Mouse (Mus musculus) intestine, embryonic 15.5 days (tissue): ENCODE data around the gene Ctdsp1. TPM values are rescaled to one million over a fixed set of nuclear protein-coding genes. Genes with fewer than 3 reads are reported as not detected.

Experiments used
- ATAC-seq: fragments of 200-750 bp; cut with Nextera tagmentation; 2 replicates; pipeline ENCODE4 v1.8.0; 2017; ENCODE audit warnings: moderate TSS enrichment, moderate library complexity
- H3K27ac ChIP-seq: fragments of 300-500 bp; sonication (generic); 2 replicates; pipeline ENCODE4 v1.5.1; 2015; ENCODE audit warnings: mild to moderate bottlenecking, inconsistent platforms
- H3K27me3 ChIP-seq: fragments of 300-500 bp; sonication (generic); replicated peaks from 2 replicates; pipeline ENCODE4 v1.6.1; 2015; ENCODE audit warnings: inconsistent platforms
- H3K36me3 ChIP-seq: fragments of 300-500 bp; sonication (generic); 2 replicates; pipeline ENCODE4 v1.6.1; 2015; ENCODE audit warnings: inconsistent platforms
- H3K4me1 ChIP-seq: fragments of 300-500 bp; sonication (generic); replicated peaks from 2 replicates; pipeline ENCODE4 v1.6.1; 2015; ENCODE audit warnings: inconsistent platforms
- H3K4me2 ChIP-seq: fragments of 300-500 bp; sonication (generic); replicated peaks from 2 replicates; pipeline ENCODE4 v1.6.1; 2015; ENCODE audit warnings: mild to moderate bottlenecking, inconsistent platforms
- H3K4me3 ChIP-seq: fragments of 300-500 bp; sonication (generic); replicated peaks from 2 replicates; pipeline ENCODE4 v1.5.1; 2015; ENCODE audit warnings: inconsistent platforms
- H3K9ac ChIP-seq: fragments of 300-500 bp; sonication (generic); 2 replicates; pipeline ENCODE4 v1.6.1; 2015; ENCODE audit warnings: inconsistent platforms
- H3K9me3 ChIP-seq: fragments of 300-500 bp; sonication (generic); 2 replicates; pipeline ENCODE4 v1.6.1; 2016; ENCODE audit warnings: inconsistent platforms
- WGBS: fragments of 180-500 bp; shearing (Covaris S2); methylation state at CpG from one replicate; pipeline ENCODE4 v1.1.7; 2015; 5-methylcytosine and 5-hydroxymethylcytosine counted together
- polyA plus RNA-seq: library from polyadenylated mRNA; unstranded; fragments of >200 nt; fragmentation: Nextera tagmentation; extraction: Ambion mirVana; gene quantifications from 2 replicates; pipeline ENCODE4 v1.2.1, GENCODE M21; 2015

Ctdsp1 gene
- polyA plus RNA-seq, 1 experiment from 2014 or later = 75.4 TPM

DNA sequence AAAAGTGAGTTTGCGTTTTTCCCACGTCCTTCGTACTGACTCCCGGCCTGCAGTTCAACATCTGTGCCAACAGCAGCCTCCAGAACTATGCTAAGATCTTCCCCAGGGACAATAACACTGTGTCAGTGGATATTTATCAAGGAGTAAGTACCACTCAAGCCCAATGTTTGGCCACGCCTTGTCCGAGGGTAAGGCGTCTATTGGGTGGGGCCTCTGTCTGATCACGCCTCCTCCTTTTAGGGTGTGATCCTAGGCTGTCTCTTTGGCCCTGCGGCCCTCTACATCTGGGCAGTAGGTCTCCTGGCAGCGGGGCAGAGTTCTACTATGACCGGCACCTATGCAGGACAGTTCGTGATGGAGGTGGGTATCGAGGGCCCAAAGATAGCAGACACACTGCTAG is 7.9 kb upstream of the Ctdsp1 start:
- no peak for ATAC-seq
- Histone ChIP-seq H3K9me3 (no peaks in the 10 kb centered on the region), H3K36me3 (no peaks in the 10 kb centered on the region)

DNA sequence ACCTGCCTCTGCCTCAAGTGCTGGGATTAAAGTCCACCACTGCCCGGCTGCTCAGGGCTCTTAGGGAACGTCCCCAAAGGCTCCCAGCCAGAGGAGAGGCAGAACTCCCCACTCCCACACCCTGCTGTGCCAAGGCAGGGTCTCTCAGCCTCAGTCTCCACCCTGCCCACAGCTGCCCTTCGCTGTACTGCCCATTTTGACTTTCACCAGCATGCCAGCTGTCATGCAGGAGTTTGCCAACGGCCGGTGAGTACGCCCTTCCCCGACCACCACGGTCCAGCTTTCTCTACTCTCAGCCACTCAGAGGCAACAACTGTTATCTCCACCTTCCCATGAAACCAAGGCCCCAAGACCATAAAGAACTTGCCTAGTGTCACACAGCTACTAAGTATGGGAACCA is 6.8 kb upstream of the Ctdsp1 start:
- Histone ChIP-seq H3K36me3 (no peaks in the 10 kb centered on the region), H3K9ac (no peak overlapping the region), H3K4me2 (no peak overlapping the region), H3K4me1 (peaks cover 21% of the 10 kb centered on the region), H3K4me3 (no peak overlapping the region), H3K9me3 (no peaks in the 10 kb centered on the region), H3K27ac (no peak overlapping the region), H3K27me3 (no peaks in the 10 kb centered on the region)
- 87% methylated on average over 8 of the region's 8 CpGs for WGBS
- no peak for ATAC-seq

More for the DNA sequence above, 7.9 kb upstream of the Ctdsp1 start:
- 72% methylated on average over 13 of the region's 13 CpGs for WGBS
- Histone ChIP-seq H3K4me1 (peaks cover 13% of the 10 kb centered on the region; the same call in 1 of the 2 replicates), H3K4me3 (no peak overlapping the region), H3K9ac (no peak overlapping the region), H3K4me2 (no peak overlapping the region), H3K27me3 (no peaks in the 10 kb centered on the region), H3K27ac (no peak overlapping the region)

DNA sequence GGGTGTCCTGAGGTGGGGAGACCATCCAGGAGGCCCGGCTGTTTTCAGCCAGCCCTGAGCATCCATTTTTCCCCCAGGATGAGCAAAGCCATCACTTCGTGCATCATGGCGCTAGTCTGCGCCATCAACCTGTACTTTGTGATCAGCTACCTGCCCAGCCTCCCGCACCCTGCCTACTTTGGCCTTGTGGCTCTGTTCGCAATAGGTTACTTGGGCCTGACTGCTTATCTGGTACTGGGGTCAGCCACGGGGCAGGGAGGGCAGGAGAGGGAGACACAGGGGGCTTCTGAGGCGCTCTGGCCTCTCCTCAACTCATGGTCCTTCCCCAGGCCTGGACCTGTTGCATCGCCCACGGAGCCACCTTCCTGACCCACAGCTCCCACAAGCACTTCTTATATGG is 6.2 kb upstream of the Ctdsp1 start:
- peaks cover 25% of the 10 kb centered on the region for H3K4me1 ChIP-seq
- no peak overlapping the region for H3K4me2 ChIP-seq
- H3K27ac ChIP-seq = no peak overlapping the region
- 90% methylated on average over 10 of the region's 10 CpGs for WGBS
- no peak overlapping the region for H3K4me3 ChIP-seq
- H3K9me3 ChIP-seq = no peaks in the 10 kb centered on the region
- no peak for ATAC-seq
- no peaks in the 10 kb centered on the region for H3K36me3 ChIP-seq
- H3K9ac ChIP-seq = no peak overlapping the region
- no peaks in the 10 kb centered on the region for H3K27me3 ChIP-seq

GRCm38 (mm10) chr1:74385531-74385930 is 5.8 kb upstream of the Ctdsp1 start:
- Histone ChIP-seq H3K9me3 (no peaks in the 10 kb centered on the region), H3K27ac (no peak overlapping the region), H3K36me3 (no peaks in the 10 kb centered on the region), H3K4me3 (no peak overlapping the region), H3K4me2 (no peak overlapping the region), H3K4me1 (peaks cover 30% of the 10 kb centered on the region), H3K27me3 (no peaks in the 10 kb centered on the region), H3K9ac (no peak overlapping the region)
- WGBS = 84% methylated on average over 8 of the region's 8 CpGs
- no peak for ATAC-seq

- H3K27me3 ChIP-seq = no peaks in the 10 kb centered on the region
- no peaks in the 10 kb centered on the region for H3K9me3 ChIP-seq
- peaks cover 34% of the 10 kb centered on the region for H3K4me1 ChIP-seq
- no peak for ATAC-seq
- peak overlapping the region; percentile 81 for H3K4me2 ChIP-seq
- H3K9ac ChIP-seq = peak overlapping the region; percentile 69
- H3K27ac ChIP-seq = peak overlapping the region; percentile 100
- peak overlapping the region; percentile 51 for H3K4me3 ChIP-seq
- 54% methylated on average over 7 of the region's 10 CpGs for WGBS
- no peaks in the 10 kb centered on the region for H3K36me3 ChIP-seq
Observed at GRCm38 (mm10) chr1:74386363-74386713, 5.0 kb upstream of the Ctdsp1 start.

GRCm38 (mm10) chr1:74386714-74387385 is 4.5 kb upstream of the Ctdsp1 start:
- under 1% methylated on average over 26 of the region's 26 CpGs for WGBS
- Histone ChIP-seq H3K4me3 (peak overlapping the region; percentile 51), H3K9ac (peak overlapping the region; percentile 69), H3K9me3 (no peaks in the 10 kb centered on the region), H3K36me3 (no peaks in the 10 kb centered on the region), H3K4me2 (peak overlapping the region; percentile 81), H3K27me3 (no peaks in the 10 kb centered on the region), H3K4me1 (peaks cover 34% of the 10 kb centered on the region), H3K27ac (peak overlapping the region; percentile 100)
- peak; percentile 82 for ATAC-seq

DNA sequence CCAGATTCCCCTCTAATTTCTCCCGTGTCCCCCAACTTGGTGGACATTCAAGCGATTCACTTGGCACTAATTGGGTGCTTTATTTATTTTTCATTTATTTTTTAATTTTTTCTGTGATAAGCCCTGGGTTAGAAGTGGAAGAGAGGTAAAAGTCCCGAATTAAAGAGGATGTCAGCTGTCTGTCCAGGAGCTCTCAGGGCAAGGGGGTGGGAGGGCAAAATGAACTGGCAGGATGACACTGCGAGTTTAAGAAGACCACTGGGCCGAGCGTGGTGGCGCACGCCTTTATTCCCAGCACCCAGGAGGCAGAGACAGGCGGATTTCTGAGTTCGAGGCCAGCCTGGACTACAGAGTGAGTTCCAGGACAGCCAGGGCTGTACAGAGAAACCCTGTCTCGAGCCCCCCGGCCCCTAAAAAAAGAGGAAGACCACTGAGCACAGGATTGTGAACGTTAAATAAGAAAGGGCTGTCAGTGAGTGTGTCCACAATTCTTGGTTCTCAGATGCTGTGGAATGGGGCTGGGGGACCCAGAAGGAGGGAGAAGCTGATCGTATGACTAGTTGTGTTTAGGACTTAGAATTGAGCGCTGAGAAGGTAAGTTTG is 3.8 kb upstream of the Ctdsp1 start:
- Histone ChIP-seq H3K27ac (peak overlapping the region; percentile 100), H3K27me3 (no peaks in the 10 kb centered on the region), H3K4me1 (peaks cover 34% of the 10 kb centered on the region), H3K9me3 (no peaks in the 10 kb centered on the region), H3K36me3 (no peaks in the 10 kb centered on the region), H3K4me2 (peak overlapping the region; percentile 81), H3K4me3 (peak overlapping the region; percentile 51), H3K9ac (peak overlapping the region; percentile 69; the same call in 1 of the 2 replicates)
- ATAC-seq = no peak
- WGBS = 55% methylated on average over 15 of the region's 15 CpGs

GRCm38 (mm10) chr1:74388398-74388920 is 2.9 kb upstream of the Ctdsp1 start:
- peaks cover 43% of the 10 kb centered on the region for H3K4me1 ChIP-seq
- H3K9ac ChIP-seq = no peak overlapping the region
- H3K36me3 ChIP-seq = no peaks in the 10 kb centered on the region
- 0 out of 2 replicates have a peak overlapping the region, but pooled peaks have one; percentile 100 for H3K27ac ChIP-seq
- H3K9me3 ChIP-seq = no peaks in the 10 kb centered on the region
- no peak overlapping the region for H3K4me2 ChIP-seq
- WGBS = 76% methylated on average over 7 of the region's 7 CpGs
- H3K27me3 ChIP-seq = no peaks in the 10 kb centered on the region
- H3K4me3 ChIP-seq = no peak overlapping the region
- ATAC-seq = no peak

DNA sequence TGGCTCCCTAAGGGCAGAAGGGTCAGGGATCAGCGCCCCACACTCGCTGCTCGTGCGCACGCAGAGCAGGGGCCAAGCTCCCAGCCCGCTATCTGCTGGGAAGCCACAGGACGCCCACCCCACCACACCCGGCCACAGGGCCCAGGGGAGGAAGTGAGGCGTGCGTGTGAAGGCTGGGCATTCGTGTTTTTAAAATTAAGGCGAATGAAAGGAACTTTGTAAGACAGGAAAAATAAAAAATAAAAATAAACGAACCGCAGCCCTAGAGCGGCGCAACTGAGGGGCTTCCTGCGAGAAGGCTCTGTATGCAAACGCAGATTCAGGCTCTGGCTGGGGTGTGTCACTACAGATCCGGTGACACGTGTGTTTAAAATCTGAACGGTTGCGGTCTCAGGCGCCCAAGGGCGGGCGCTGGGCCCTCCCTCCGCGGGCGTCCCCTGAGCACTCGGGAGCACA is 1.4 kb upstream of the Ctdsp1 start:
- Histone ChIP-seq H3K9ac (peak overlapping the region; percentile 42), H3K27me3 (no peaks in the 10 kb centered on the region)
- 6% methylated on average over 29 of the region's 29 CpGs for WGBS

DNA sequence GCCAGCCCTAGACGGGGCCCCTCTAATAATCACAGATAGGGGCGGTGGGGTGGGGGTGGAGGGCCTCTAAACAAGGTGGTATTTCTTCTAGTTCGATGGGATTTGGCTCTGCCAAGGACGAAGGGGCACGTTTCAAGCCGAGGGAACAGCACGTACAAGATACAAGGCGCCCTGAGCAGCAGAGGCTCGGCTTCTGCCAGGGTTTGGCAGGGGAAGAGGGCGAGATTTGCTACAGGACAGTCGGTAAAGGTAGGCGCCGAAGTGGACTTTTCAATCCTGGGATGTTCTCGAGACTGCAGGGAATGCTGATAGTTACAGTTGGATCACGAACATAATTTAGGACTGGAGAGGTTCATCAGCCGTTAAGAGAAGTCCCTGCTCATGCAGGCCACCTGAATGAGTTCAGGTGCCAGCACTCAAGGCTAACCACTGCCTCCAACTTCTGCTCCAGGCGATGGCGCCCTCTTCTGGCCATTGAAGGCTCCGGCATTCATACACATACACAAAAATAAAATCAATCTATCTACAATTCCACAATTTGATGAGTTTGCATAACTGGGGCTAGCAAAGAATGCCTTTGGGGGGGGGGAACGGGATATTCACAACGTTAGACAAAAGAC is 912 bp upstream of the Ctdsp1 start:
- ATAC-seq = no peak
- H3K27ac ChIP-seq = peak overlapping the region; percentile 99
- H3K36me3 ChIP-seq = peaks cover 13% of the 10 kb centered on the region; the same call in 1 of the 2 replicates
- peaks cover 51% of the 10 kb centered on the region for H3K4me1 ChIP-seq
- H3K9ac ChIP-seq = peak overlapping the region; percentile 42; the same call in 1 of the 2 replicates
- WGBS = 3% methylated on average over 21 of the region's 21 CpGs
- peak overlapping the region; percentile 85 for H3K4me3 ChIP-seq
- no peaks in the 10 kb centered on the region for H3K27me3 ChIP-seq
- peak overlapping the region; percentile 94 for H3K4me2 ChIP-seq
- H3K9me3 ChIP-seq = no peaks in the 10 kb centered on the region

More for the DNA sequence above, 1.4 kb upstream of the Ctdsp1 start:
- Histone ChIP-seq H3K36me3 (peaks cover 8% of the 10 kb centered on the region; the same call in 1 of the 2 replicates), H3K4me3 (peak overlapping the region; percentile 85), H3K9me3 (no peaks in the 10 kb centered on the region), H3K4me2 (peak overlapping the region; percentile 94), H3K27ac (peak overlapping the region; percentile 99), H3K4me1 (peaks cover 47% of the 10 kb centered on the region)
- peak; percentile 29 for ATAC-seq

DNA sequence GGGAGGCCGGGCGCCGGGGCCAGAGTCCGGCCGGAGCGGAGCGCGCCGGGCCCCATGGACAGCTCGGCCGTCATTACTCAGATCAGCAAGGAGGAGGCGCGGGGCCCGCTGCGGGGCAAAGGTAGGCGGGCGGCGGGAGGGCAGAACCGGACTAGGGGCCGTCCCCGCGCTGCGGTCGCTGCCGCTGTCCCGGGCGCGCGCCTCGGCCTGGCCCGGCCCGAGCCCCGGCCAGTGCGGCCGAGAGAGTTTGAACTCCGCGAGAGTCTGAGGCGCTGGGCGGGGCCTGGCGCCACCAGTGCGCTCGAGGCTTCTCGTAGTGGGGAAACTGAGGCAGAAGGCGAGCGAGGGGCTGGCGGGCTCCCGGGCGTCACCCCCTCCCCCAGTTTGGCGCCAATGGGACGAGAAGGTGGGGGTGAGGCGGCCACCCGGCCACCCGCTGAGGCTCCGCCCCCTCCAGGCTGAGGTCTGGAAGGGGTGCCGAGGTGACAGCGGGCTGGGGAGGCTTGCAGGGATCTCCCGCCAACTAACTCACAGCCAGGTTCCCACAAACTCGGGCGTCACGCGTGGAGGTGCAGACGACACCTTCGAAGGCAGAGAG is 634 bp downstream of the Ctdsp1 start:
- peak overlapping the region; percentile 99 for H3K27ac ChIP-seq
- H3K27me3 ChIP-seq = no peaks in the 10 kb centered on the region
- H3K9ac ChIP-seq = peak overlapping the region; percentile 84
- peak overlapping the region; percentile 85 for H3K4me3 ChIP-seq
- peak overlapping the region; percentile 94 for H3K4me2 ChIP-seq
- peaks cover 51% of the 10 kb centered on the region for H3K4me1 ChIP-seq
- peaks cover 13% of the 10 kb centered on the region; the same call in 1 of the 2 replicates for H3K36me3 ChIP-seq
- ATAC-seq = peak; percentile 37
- no peaks in the 10 kb centered on the region for H3K9me3 ChIP-seq
- WGBS = under 1% methylated on average over 58 of the region's 63 CpGs
